Mouse (Mus musculus): ENCODE data around the gene Fuz. TPM values are rescaled to one million over a fixed set of nuclear protein-coding genes. Genes with fewer than 3 reads are reported as not detected.
A peak's percentile ranks its signal among the peaks of the same experiment; 100 is the strongest.

Fuz gene
- 10 to 100 TPM; 21.0 to 21.4 TPM for total RNA-seq (2021)
- long read RNA-seq, experiment 1, partial matches to known transcripts, result 0 of 4 reads
- long read RNA-seq, experiment 1, other reads (novel, unspliced or antisense), result 1 of 4 reads
- long read RNA-seq, experiment 2, transcript Fuz-201 (11 exons, 1,698 nt), result major isoform, 5 of 10 reads
- long read RNA-seq, experiment 2, partial matches to known transcripts, result 0 of 10 reads
- long read RNA-seq, experiment 2, other reads (novel, unspliced or antisense), result 3 of 10 reads

DNA sequence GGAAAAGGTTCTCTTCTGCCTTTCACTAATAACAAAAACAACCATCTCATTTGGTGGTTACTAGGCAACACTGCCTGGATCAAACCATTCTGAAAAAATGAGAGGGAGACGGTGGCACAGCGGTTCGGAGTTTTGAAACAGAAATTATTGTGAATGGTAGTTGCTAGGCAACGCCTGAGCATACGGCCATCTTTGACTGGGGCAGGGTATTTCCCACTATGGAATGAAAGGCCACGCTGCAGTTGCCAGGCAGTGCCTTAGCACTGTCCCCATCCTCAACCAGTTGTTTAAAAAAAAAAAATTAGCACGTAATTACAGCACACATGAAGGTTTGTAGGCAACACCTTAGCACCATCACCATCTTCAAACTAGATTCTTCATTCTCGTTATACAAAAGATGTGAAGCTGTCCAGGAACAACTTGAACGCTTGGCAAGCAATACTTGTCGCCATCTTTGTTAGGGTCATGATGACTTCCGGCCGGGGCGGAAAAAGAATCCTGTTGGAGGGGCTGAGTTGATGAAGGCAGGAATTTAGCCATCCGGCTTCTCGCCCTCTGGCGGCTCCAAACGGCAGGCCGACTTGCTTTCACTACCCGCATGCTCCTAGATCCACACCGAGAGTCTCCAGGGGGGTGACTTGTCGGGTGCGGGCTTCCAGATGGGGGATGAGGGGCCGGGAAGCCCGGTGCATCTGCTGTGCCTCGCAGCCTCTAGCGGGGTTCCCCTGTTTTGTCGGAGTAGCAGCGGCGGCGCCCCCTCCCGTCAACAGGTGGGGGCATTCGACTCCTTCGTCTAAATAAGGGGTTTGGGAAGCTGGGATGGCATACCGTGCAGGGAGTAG, at the start of gene Fuz:
Gene Fuz (plus strand): TSS at position 487 of the 842 bp plus-strand sequence.
- DNase-seq (ENCODE audit: low spot score in 2 of 2), result peak; percentile 93 to 97

DNA sequence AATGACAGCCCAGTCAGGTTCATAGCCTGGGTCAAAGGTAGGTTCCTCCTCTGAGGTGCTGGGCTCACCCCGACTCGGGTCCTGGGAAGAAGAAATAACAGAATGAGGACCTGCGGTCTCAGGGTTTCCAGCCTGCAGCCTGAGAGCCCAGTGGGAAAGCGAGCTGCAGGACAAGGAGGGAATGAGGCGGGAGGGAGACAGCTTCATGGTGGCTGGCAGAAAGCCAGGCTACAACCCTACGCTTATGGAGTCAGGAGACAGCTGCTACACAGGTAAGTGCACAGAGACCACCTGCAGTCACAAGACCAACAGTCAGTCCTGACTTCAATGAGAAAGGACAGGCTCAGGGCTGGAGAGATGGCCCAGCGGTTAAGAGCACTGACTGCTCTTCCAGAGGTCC, 49.1 kb upstream of the Fuz start:
- DNase-seq (ENCODE audit: low spot score in 2 of 2), result no peak

DNA sequence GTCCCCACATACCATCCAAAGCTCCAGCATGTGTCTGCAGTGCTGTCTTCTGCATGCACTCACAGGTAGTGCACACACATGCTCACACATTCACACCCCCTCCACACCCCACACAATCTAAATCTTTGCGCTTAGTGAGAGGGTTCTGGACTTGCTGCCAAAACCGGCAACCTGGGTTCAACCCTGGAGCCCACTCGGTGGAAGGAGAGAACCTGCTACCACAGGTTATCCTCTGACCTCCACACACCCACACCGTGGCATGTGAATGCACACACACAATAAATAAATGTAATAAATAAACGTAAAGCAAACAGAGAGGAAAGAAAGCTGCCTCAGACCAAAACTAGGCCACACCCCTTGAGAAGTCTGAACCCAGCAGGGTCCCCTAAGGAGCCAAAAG, 48.1 kb upstream of the Fuz start:
- DNase-seq (ENCODE audit: low spot score in 2 of 2), result no peak

DNA sequence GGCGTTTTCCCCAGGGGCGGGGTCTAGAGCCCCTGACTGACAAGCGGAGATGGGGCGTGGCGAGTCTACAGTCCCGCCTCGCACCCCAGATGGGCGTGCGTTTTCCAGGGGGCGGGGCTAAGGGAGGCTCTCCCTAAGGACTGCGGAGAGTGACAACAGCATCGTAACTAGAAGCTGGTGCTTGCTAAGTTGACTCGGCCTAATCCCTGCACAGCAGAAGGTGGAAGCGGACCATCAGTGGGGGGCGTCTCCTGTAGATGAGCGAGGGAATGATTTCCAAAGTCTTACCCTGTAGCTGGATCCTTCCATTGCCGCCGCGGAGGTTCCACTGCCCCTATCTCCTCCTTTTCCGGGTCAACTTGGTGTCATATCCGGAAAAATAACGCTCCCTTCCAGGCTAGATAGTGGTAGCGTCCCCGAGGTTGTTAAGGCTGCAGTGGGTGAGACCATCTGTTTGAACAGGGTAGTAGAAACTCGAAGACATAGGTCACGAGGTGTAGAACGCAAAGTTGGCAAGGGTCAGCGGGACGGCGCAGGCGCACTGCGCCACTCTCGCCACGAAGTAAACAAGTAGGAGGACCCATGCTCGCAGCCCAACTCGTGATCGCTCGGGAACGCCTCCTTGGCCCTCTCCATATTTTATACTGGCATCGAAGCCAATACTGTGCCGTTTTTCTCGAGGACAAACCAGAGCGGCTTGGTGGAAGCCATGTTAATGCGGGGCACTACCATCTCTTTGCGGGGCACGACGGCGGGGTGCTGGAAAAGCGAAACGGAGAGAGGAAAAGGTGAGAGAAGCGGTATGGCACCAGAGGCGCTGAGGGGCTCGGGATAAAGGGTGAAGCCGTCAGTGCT, 47.1 kb upstream of the Fuz start, which contains the start of the genes Akt1s1 and Tbc1d17:
Gene Akt1s1 (plus strand): TSS at position 431 of the 855 bp plus-strand sequence.
Gene Tbc1d17 (minus strand): TSS at position 519 of the 855 bp plus-strand sequence.
- DNase-seq (ENCODE audit: low spot score in 2 of 2), result peak; percentile 99 to 100

DNA sequence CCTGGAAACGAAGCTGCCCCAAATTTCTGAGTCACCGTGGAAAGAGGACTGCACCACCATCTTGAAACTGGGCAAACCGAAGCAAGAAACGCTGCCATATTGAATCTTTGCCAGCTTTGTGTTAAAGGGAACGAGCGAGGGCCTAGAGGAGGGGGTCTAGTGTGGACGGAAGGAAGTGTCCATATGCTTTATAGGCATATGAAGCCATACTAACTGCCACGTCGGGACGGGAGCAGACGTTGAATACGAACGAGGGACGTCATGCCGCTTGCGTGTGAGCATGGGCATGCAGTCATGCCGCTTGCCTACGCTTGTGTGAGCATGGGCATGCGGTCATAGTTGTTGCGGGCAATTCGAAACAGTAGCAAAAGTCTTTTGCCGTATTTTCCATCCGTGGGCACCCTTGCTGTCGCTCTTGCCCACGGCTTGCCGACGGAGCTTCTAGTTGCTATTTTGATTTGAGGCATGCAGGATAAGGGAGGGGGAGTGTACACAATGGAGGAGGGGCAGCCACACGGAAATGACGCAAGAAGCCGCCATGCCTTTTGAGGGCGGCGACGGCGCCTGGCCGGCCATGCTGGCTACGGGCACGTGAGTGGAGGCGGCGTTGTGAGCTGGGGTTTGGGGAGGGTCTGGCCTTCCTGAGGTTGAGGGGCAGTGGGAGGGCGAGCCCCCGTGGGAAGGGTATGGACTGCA, 46.3 kb upstream of the Fuz start:
- DNase-seq (ENCODE audit: low spot score in 2 of 2), result peak; percentile 90 to 95

DNA sequence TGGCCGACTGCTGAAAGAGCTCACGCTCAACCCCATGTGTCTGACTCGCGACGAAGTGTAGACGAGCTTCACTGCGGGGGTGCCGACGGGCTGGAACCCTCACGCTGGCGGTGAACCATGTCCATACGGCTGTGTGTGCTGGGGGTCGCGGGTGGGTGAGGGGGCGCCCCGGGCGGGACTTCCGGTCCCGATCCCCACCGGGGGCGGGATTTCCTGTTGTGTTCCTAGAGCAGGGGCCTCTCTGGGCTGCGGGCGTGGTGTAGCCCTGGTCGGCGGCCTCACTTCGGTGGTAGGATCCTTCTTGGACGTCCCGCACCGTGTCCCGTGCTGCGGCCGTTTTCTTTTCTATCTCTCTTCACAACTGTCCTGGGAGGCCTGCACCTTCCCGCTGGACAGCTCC, 45.7 kb upstream of the Fuz start:
- DNase-seq (ENCODE audit: low spot score in 2 of 2), result peak; percentile 77 to 80

DNA sequence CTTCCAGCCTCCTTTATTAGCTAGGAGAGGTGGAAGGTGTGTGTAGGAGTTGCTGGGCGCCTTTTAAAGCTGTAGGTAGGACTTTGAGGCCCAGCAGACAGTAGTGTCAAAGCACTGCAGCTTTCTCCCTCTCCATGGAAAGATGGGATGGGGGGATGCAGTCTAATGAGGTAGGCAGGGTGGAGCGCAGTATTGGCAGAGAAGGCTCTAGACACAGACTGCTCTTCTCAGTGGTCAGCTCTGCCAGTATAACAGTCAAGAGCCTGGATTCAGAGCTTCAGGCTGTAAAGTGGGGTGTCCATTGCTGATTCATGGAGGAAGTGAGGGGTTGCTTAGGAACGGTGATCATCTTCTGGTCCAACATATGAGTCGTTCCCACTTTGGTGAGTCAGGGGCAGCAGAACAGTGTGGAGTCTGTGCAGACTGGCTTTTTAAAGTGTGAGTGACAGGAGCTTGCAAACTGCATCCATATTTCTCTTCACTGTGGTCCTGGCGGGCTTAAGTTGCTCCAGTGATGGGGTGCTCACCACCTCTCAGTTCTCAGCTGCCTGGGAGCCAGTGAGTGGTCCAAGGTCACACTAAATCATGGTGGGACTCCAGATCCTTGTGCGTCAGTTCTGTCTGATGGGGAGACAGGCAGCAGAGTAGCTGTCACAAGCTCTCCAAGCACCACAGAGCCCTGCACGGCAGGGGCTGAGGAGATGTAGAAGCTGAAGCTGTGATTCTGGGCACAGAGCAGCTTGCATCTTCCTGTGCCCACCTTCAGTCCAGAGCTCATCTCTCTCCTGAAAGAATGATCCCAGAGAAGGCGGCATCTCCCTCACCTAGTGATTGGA, 44.9 kb upstream of the Fuz start:
- no peak for DNase-seq (ENCODE audit: low spot score in 2 of 2)

DNA sequence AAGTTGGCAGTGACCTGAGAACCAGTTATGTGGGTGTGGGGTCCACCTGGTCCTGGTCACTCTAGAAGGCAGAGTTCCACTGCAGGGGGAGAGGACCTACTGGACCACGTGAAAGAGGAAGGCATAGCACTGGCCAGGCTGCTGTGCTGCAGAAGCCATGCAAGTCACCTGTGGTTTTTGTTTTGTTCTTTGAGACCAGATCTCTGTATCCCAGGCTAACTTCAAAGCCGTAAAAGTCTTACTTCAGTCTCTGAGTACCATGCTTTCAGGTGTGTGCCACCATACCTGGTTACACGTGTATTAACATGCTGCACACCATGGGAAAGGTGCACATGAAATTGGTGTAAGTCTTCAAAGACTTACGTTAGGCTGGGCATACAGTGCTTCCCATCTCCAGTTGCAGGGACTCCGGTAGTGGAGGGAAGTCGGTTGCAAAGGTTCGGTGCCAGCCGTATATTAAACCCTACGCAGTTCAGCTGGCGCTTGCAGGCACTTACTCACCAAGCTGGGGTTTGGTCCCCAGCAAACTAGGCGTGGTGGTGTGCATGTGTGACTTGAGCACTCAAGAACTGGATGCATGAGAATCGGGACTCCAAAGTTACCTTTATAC, 44.1 kb upstream of the Fuz start:
- DNase-seq (ENCODE audit: low spot score in 2 of 2), result no peak

DNA sequence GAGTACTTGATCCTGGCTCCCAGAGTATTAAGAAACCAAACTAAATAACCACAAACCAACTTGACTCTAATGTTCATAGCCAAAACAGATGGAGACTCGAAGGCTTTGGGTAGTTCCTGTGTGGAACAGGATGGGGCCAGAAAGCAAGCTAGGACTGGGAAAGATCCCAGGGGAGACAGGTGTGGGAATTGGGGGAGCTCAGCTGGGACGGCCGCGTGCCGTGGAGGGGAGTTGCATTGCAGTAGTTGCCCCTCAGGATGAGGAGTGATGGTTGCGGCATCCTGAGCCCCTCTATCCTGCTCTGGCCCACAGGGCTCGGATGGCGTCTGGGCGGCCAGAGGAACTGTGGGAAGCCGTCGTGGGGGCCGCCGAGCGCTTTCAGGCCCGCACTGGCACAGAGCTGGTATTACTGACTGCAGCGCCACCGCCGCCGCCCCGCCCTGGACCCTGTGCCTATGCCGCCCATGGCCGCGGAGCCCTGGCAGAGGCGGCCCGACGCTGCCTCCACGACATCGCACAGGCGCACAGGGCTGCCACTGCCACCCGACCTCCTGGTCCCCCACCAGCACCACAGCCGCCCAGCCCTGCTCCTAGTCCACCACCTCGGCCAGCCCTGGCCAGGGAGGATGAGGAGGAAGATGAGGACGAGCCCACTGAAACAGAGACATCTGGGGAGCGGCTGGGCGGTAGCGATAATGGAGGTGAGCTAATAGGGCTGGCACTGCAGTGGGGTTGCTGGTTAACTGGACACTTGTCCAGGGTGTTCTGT, 43.4 kb upstream of the Fuz start:
- DNase-seq (ENCODE audit: low spot score in 2 of 2), result no peak

DNA sequence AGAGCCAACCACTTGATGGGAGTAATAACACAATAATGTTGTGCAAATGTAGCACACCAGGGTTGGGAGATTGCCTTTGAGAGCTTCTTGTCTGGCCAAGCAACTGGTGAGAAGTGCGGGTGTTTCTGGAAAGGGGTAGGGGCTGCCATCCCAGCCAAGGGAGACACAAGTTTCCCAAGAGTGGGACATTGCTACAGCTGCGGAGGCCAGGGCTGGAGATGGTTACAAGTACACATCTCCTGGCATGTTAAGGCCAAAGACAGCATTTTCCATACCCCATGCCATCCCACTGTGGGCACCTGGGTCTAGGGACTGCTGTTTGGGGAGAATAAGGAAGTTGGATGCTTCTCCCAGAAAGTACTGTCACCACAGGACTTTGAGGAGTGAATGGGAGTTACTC, 42.8 kb upstream of the Fuz start:
- no peak for DNase-seq (ENCODE audit: low spot score in 2 of 2)

DNA sequence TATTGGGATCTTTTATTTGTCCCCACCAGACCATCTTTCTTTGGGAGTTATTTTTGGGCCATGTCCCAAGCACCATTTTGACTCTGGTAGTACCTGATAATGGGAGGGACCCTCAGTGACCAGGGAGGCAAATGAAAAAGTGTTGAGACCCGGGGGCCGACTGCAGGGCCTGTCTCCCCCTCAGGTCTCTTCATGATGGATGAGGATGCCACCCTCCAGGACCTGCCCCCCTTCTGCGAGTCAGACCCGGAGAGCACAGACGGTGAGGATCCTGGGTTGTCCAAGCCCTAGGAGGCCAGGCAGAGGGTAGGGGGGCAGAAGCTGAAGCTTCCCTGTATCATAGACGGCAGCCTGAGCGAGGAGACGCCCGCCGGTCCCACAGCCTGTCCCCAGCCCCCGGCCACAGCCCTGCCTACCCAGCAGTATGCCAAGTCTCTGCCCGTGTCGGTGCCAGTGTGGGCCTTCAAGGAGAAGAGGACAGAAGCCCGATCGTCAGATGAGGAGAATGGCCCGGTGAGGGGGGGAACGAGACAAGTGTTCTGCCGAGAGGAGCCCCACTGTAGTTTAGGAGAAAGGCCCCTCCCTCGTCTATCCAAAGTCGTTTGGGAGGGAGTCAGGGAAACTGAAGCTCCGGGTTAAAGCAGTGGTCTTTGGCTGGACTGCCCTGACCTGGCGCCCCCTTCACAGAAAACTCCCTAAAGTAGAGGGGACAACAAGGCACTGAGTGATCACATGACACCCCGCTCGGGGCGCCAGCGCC, 42.1 kb upstream of the Fuz start:
- DNase-seq (ENCODE audit: low spot score in 2 of 2), result no peak

DNA sequence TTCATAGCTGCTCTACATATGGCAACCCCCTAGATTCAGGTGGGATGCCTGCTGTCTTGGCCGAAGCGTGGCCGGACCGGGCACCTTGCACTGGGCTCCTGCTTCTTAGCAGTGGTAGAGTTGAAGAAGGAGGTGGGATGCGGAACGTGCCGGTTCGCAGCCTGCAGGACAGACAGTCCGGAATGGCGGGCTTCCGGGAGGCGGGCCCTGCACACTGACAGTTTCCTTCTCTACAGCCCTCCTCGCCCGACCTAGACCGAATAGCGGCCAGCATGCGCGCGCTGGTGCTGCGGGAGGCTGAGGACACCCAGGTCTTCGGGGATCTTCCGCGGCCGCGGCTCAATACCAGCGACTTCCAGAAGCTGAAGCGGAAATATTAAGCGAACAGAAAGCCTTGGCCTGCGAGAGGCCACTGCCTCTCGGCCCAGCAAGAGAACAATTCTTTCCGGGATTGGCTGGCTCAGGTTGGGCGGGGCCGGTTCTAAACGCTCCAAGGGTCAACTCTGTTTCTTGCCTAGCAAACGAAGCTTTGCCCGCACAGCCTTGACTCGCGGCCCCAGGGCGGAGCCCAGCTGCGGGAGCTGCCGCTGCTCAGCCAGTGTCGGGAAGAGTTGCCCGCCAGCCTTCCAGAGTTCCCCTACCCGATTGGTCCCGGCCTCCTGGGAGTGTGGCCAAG, 41.4 kb upstream of the Fuz start:
- peak; percentile 76 to 78 for DNase-seq (ENCODE audit: low spot score in 2 of 2)

DNA sequence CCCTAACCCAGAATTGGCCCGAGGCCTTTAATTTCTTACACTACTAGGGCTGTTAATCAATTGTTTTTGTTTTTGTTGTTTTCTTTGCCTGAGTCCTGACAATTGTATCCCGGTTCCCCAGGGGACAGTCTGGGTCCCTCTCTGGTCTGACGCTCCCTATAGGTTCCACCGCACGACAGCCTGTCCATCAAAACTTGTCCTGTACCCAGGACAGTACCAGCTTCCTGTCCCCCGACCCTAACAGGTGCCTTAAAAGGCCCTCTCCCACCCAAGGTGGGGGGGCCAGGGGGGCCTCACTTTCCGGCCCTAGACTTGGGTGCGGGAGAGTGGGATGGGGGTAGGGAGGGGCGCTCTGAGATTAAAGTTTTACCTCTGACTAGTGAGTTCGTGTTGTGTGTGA, 40.8 kb upstream of the Fuz start:
- no peak for DNase-seq (ENCODE audit: low spot score in 2 of 2)

DNA sequence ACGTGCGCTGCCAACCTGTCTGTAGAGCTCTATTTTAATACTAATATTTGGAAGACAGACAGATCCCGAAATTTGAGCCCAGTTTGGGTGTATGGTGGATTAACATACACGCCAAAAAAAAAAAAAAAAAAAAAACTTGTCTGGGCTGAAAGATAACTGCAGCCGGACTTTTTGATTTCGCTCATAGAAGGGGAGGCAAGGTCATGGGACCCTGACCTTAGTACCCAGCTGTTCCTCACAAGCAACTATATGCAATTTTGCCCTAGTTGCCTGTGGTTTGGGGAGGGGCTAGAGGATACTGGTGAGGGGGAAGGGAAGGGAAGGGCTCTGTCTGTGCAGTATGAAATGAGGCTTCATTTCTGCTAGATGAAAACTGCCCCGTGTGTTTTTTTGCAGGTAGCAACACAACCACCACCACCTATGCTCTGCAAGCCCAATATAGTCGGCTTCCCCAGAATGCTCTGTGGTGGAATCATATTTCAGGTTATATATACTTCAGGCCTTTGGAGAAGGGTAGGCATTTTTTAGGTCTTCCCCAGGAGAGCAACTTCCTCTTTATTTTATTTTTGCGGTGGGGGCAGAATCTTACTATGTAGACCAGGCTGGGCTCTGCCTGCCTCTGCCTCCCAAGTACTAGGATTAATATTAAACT, 39.5 kb upstream of the Fuz start:
- DNase-seq (ENCODE audit: low spot score in 2 of 2), result no peak

DNA sequence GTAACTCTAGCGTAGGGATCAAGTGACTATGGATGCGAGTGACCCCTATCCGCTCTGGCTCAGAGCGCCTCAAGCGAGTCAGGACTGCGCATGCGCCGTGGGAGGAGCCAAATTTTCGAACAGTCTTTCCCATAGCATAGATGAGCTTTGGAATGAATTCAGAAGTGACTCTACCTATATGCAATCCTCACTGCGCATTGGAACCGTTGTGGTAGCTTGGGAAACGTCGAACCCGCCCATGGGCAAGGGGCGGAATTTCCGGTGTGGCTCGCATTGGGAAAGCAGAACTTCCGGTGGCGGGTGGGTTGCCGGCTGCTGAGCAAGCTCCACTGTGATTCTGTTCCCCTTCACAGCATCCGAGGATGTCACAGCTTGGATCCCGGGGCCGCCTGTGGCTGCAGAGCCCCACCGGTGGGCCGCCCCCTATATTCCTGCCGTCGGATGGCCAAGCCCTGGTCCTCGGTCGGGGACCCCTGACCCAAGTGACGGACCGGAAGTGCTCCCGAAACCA, 38.8 kb upstream of the Fuz start, which contains the start of gene Pnkp:
Gene Pnkp (plus strand): TSS at position 98 of the 511 bp plus-strand sequence.
- DNase-seq (ENCODE audit: low spot score in 2 of 2), result peak; percentile 91 to 94

DNA sequence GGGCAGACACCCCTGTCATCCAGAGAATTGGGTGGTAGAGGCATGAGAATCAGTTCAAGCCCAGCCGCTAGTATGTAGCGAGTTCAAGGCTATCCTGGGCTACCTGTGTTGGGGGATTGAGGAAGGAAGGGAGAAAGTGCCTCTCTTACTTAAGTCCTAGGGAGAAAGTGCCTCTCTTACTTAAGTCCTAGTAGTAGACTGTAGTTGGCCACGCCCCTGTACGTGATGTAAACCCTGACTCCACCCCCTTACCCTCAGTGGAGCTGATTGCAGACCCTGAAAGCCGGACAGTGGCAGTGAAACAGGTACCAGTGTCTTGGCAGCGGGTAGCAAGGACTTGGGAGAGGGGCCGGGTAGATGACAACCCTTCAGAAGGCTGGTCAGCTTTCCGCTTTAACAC, 38.0 kb upstream of the Fuz start:
- no peak for DNase-seq (ENCODE audit: low spot score in 2 of 2)

DNA sequence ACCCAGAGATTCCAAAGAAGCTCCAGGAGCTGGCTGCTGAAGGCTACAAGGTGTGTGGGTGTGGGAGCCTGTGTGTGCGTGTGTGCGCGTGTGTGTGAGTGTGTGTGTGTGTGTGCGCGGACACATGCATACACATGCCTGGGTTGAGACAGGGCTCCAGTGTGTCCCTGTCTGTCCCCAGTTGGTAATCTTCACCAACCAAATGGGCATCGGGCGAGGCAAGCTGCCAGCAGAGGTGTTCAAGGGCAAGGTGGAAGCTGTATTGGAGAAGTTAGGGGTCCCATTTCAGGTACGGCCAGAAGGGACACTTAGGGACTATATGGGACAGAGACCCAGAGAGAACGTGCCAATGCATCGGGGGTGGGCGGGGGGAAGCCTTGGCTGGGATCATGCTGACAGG, 36.0 kb upstream of the Fuz start:
- DNase-seq (ENCODE audit: low spot score in 2 of 2), result no peak
